Mouse (Mus musculus) lung, postnatal 10 days (tissue): ENCODE measurements around the gene Arhgdib.
A peak's percentile ranks its signal among the peaks of the same experiment; 100 is the strongest.
"Not testable (repeated sequence)": the region's sequence is repeated elsewhere in the genome, so short reads cannot be mapped to it uniquely, and the experiment has no call there.

Source experiments
- DNase-seq: peaks from one replicate; pipeline ENCODE4 v3.0.0; 2021

The Arhgdib gene

DNA sequence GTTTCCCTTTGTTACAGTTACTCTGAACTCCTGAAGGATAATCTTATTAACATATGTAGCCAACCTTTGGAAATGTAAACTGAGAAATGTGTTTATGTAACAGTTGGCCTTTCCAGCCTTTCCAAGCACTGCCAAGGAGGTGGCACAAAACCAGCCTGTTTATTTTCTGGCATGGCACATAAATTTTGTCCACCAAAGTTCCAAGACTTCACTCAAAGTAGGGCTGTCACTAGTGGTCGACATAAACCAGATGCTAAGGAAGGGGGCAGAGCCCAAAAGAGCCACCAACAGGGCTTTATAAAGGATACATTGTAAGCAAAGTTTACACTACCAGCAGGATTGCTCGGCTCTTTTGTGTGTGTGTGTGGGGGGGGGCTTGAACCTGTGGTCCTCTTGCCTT is 23.8 kb downstream of the Arhgdib start:
- DNase-seq = no peak

DNA sequence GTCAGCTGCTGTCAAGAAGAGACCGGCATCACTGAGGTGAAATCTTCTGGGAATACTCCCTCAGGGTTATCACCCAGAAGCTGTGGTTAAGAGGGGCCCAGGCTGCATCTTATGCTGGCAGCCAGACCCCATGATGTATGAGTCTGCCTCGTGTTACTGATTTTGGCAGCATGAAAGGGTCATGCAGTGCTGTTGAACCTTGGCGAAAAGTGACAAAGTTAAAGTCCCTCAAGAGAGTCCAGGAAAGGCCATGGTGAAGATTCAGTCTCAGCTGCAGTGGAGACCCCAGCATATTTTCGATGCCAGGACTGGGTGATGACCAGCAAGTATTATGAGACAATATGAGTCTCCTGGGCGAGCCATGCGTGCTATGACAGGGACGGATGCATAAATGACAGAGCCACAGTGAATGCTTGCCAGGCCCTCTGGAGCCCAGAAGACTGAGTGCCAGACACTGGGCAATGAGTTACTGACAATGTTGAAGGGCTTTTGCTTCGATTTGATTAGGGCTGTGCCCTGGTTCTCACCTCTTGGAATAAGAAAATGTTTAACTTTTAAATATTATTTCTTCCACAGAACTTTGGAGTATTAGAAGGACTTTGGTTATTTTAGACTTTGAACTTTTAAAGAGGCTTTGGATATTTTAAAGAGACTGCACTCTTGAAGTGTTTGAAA is 25.8 kb downstream of the Arhgdib start:
- no peak for DNase-seq

- no peak for DNase-seq
Observed at GRCm38 (mm10) chr6:136914234-136914633, 27.5 kb downstream of the Arhgdib start.

DNA sequence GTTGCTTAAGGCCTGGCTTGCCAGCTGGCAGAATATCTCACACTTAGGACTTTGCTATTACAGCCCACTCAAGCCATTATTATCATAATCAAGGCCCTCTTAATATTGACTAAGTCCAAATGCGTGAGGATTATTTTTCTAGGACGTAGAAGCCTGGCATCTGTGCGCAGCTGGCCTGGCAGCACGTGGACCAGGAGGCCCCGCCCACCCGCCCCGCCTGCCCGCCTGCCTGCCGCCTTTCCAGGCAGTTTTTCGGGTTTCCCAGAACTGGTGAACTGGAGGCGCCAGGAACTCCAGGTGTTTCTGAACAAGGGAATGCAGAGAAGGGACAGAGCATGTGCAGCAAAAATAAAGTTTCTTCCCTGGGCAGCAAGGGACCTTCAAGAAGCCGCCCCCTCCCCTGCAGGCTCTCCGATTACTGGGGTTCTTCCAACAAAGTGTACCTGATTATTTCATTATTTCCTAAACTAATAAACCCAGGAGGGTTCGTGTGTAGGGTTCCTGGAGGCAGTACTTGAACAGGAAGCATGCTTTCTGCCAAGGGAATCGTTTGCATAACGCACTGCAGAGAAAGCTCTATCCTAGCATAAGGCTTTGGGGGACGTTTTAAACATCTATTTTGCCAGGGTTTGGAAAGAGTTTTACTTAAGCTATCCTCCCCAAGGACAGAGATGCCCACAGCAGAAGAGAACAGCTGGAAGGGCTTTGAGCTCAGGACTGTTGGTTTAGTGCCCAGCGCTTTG is 28.1 kb downstream of the Arhgdib start:
- peak; percentile 63 for DNase-seq

- no peak for DNase-seq
Observed at GRCm38 (mm10) chr6:136912751-136913265, 28.9 kb downstream of the Arhgdib start.

DNA sequence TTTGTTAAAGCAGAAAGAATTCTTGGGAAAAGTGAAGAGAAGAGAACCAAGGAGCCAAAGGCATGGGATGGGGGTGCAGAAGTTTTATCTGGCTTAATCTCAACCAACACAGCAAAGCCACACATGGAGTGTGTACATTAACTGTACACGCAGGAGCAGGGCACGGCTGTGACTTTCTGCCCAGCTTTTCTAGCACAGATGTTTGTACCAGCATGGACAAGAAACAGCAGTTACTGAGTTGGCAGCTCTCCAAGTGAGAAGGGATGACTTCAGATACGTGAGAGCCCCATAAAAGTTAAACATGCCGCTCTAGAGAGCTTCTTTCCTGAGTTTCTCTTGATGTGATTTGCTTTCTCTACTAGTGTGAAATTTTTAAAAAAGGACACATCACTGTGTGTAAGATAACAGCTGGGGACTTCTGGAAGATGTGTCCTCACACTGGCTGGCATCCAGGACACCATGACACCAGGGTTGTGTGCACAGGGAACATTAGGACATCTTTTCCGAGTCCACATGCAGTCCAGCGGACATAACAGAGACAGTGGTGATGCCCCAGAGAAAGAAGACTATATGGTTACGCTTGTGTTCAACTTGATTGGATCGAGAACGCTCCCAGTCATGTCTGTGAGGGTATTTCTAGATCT is 31.3 kb downstream of the Arhgdib start:
- DNase-seq = peak; percentile 80

- DNase-seq = peak; percentile 78
Observed at GRCm38 (mm10) chr6:136906937-136907293, 34.8 kb downstream of the Arhgdib start.

- peak; percentile 35 for DNase-seq
Observed at GRCm38 (mm10) chr6:136906283-136906936, 35.3 kb downstream of the Arhgdib start.

DNA sequence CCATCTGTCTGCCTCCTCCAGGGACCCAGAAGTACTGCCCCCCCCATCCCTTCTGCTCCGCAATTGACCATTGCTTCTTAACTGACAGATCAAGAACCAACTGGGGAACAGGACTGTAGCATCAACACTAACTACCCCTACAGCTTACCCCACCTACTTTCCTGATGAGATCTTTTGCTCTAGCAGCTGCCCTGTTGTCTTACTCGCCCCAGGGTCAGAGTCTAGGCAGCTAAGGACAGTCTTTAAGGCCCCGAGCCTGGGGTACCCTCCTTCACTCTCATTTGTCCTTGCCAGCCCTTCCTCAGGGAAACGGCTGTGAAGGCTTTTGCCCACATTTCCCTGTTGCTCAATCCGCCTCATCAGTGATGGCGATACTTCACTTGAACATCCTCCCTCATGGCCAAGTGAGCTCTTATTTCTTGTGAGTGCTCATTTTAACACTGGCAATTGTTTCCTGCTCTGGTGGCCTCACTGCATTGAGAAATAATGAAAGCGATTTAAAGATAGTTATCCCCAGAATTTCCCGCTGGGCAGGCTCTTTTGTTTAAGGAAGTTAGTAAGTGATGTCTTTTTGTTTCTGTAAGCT is 37.7 kb downstream of the Arhgdib start:
- DNase-seq = peak; percentile 24

- DNase-seq = no peak
Observed at GRCm38 (mm10) chr6:136902527-136902926, 39.2 kb downstream of the Arhgdib start.

GRCm38 (mm10) chr6:136901010-136901409 is 40.7 kb downstream of the Arhgdib start:
- no peak for DNase-seq

DNA sequence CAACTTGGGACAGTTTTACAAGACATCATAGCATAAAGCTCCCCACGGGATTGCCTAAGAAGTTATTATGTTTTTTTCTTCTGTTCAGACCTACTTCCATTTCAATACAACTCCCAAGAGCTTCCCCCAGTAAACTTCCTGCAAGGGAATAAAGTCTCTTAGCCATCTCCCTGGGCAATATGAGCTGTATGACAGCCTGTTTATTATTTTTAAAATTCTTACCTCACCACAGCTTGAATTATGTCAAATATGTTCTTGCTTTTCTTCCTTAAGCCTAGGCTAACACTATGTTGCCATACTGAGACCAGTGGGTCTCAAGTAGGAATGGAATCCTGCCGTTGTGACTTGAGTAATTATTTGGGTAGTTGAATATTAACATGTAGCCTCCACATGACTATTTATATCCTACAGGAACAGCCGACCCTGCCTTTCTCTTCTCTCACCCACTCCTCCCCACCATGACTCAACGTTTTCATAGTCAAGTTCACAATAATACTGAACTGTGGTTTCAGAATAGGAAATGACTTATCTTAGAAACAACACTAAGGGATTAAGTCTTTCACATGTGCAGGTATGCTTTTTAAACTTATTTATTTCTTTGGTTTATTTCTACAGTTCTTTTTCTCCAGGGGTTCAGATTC is 41.2 kb downstream of the Arhgdib start:
- DNase-seq = no peak

GRCm38 (mm10) chr6:136898954-136899353 is 42.7 kb downstream of the Arhgdib start:
- no peak for DNase-seq

GRCm38 (mm10) chr6:136898222-136898621 is 43.5 kb downstream of the Arhgdib start:
- peak; percentile 88 for DNase-seq

- DNase-seq = no peak
Observed at GRCm38 (mm10) chr6:136897789-136898188, 43.9 kb downstream of the Arhgdib start.

DNA sequence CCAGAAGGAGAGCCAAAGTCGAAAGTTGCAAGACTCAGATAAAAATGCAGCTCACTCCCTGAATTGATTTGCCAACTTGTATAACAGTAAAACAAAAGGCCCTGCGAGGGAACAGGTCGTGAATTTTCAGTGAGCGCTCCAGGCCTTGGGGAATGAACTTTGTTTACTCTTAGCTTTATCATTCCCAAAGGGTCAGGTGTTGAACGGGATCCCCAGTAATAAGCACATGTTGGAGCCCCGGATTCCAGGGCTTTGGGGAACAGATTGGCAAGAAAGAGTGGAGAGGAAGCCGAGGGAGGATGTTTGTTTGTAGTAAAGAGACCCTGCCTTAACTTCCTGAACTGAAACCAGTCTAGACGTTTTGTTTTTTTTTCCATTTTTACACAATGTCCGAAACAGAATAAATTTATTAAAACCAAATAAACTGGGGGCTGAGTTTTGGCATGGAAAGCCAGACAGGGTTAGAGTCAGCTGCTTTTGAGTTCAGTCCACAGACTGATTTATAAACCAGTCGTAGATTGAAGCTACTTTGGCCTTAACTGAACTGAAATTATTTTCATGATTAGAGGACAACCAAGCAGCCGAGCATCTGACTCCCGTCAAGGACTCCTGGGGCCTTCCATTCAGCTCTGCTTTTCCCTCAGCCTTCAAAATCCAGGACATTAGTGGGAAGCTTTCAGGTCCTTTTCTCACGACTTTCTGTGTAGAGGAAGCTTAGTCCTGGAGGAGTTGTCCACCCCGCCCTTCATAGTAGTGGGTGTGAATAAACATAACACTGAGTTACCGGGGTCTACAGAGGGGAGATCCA is 47.0 kb downstream of the Arhgdib start:
- DNase-seq = peak; percentile 57

GRCm38 (mm10) chr6:136892002-136892401 is 49.7 kb downstream of the Arhgdib start:
- DNase-seq = no peak

DNA sequence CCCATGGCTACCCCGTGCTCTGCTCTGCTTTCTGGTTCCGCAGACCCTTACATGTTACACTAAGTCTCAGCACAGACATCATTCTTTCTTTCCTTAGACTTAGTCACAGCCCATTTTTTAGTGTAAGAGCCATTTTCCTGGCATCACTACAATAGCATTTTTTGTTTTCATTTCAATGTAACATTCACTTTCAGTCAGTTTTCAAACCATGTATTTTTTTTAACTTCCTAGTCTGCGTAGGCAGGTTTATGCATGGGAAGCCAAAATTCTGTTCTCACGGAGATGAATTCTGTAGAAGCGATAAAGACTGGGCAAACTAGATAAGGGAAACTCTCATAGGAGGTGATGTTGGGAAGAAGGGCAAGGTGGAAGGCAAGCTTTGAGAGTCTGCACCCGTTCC is 52.1 kb downstream of the Arhgdib start:
- no peak for DNase-seq

GRCm38 (mm10) chr6:136889067-136889466 is 52.6 kb downstream of the Arhgdib start:
- DNase-seq = no peak

GRCm38 (mm10) chr6:136887854-136888253 is 53.8 kb downstream of the Arhgdib start:
- DNase-seq = peak; percentile 90

GRCm38 (mm10) chr6:136884766-136885165 is 56.9 kb downstream of the Arhgdib start:
- DNase-seq = not testable (repeated sequence)
